Comparison of ENCODE assay signal across 7 mouse cellular contexts in the genomic region with DNA sequence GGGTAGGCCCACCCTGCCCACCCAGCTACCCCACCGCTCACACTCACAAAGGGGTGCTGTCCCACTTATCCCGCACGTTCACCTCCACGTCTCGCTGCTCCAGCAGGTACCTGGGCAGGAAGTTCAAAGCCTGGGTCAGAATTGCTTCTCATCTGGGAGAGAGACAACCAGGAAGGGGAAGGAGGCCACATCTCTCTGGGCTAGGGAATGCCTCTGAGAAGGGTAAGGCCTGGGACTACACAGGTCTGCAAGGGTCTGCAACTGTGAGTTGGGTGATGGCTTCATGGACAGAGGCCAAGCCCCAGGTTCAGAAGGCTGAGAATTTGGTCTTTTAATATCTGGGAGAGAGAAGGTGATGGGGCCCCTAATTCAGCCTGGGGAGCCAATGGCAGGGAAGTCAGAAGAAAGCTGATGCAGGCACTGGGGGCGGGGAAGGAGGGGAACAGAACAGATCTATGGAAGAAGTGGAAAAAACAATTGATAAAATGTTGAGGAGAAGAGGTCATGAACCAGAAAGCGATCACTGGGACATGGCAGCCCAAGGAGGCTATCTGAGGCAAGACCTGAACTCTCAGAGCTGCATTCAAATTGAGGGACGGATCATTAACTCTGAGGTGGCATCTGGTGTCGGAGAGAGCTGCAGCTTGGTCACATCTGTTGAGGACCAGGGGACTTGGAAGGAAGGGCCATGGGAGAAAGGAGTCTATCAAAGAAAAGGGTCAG. TPM values are rescaled to one million over a fixed set of nuclear protein-coding genes. Genes with fewer than 3 reads are reported as not detected.
A peak's percentile ranks its signal among the peaks of the same experiment; 100 is the strongest.
DNase-seq lines count a peak whose midpoint lies in the region; ATAC-seq and TF ChIP-seq lines count a peak whose summit lies in the region.

No protein-coding gene starts in this region.

- H3K4me2 ChIP-seq in lung, embryonic 14.5 days = peak overlapping the region; percentile 93
- peak overlapping the region; percentile 78 for H3K4me2 ChIP-seq in intestine, postnatal 0 days (replicated peaks; ENCODE audit: low read depth)

- H3K27me3 ChIP-seq in lung, embryonic 14.5 days (ENCODE audit: insufficient read depth, low read length) = no peaks in the 10 kb centered on the region
- no peaks in the 10 kb centered on the region for H3K27me3 ChIP-seq in forebrain, embryonic 10.5 days (ENCODE audit: poor library complexity, severe bottlenecking)
- H3K27me3 ChIP-seq in intestine, postnatal 0 days (replicated peaks; ENCODE audit: control insufficient read depth, insufficient read depth, low read length) = no peaks in the 10 kb centered on the region
- H3K27me3 ChIP-seq in small intestine, adult 2 months (ENCODE audit: control insufficient read depth, insufficient read depth, low read length) = no peaks in the 10 kb centered on the region

- ATAC-seq in lung, embryonic 14.5 days (ENCODE audit: insufficient read depth) = no peak
- ATAC-seq in intestine, postnatal 0 days = no peak

- no peaks in the 10 kb centered on the region for H3K9me3 ChIP-seq in lung, embryonic 14.5 days (ENCODE audit: low read depth, low read length)
- H3K9me3 ChIP-seq in forebrain, embryonic 10.5 days = no peaks in the 10 kb centered on the region
- no peaks in the 10 kb centered on the region for H3K9me3 ChIP-seq in intestine, postnatal 0 days (ENCODE audit: control insufficient read depth)

- 51% methylated on average over 9 of the region's 9 CpGs for WGBS in lung, embryonic 14.5 days
- 56% methylated on average over 9 of the region's 9 CpGs for WGBS in forebrain, embryonic 10.5 days
- WGBS in intestine, postnatal 0 days = 48% methylated on average over 9 of the region's 9 CpGs
- WGBS in small intestine, adult 2 months = 49% methylated on average over 9 of the region's 9 CpGs

- no peak for DNase-seq in lung, embryonic 14.5 days
- DNase-seq in lung, postnatal 4 days = no peak
- DNase-seq in forebrain, embryonic 10.5 days (ENCODE audit: extremely low spot score, low spot score) = no peak
- no peak for DNase-seq in layer of hippocampus, adult 9-11 months
- no peak for DNase-seq in T-cell, adult 2 months (ENCODE audit: low spot score)

- TF ChIP-seq CTCF in lung, embryonic 14.5 days (IDR thresholded peaks at IDR 0.05; ENCODE audit: low read depth) = no peak
- no peak for TF ChIP-seq CTCF in intestine, postnatal 0 days (IDR thresholded peaks at IDR 0.05; ENCODE audit: low read depth)
- no peak for TF ChIP-seq CTCF in small intestine, adult 2 months (IDR thresholded peaks at IDR 0.05; ENCODE audit: extremely low read depth, insufficient read length, insufficient replicate concordance, low read depth, low read length)

- H3K27ac ChIP-seq in lung, embryonic 14.5 days (ENCODE audit: low read depth) = peak overlapping the region; percentile 84
- peak overlapping the region; percentile 88 for H3K27ac ChIP-seq in forebrain, embryonic 10.5 days
- peak overlapping the region; percentile 87 for H3K27ac ChIP-seq in intestine, postnatal 0 days (ENCODE audit: low read depth, low read length)
- H3K27ac ChIP-seq in small intestine, adult 2 months (ENCODE audit: insufficient read depth, low read depth, low read length) = peak overlapping the region; percentile 55

- peak overlapping the region; percentile 88 for H3K4me3 ChIP-seq in lung, embryonic 14.5 days (ENCODE audit: low read depth, low read length)
- H3K4me3 ChIP-seq in forebrain, embryonic 10.5 days = peak overlapping the region; percentile 83
- H3K4me3 ChIP-seq in intestine, postnatal 0 days (ENCODE audit: low read depth, low read length) = peak overlapping the region; percentile 93
- peak overlapping the region; percentile 76 for H3K4me3 ChIP-seq in small intestine, adult 2 months (ENCODE audit: low read depth, low read length)

- H3K36me3 ChIP-seq in lung, embryonic 14.5 days (ENCODE audit: insufficient read depth) = peaks cover 31% of the 10 kb centered on the region
- H3K36me3 ChIP-seq in forebrain, embryonic 10.5 days (replicated peaks) = peaks cover 36% of the 10 kb centered on the region
- peaks cover 33% of the 10 kb centered on the region for H3K36me3 ChIP-seq in intestine, postnatal 0 days (ENCODE audit: control insufficient read depth, insufficient read depth)
- H3K36me3 ChIP-seq in small intestine, adult 2 months (ENCODE audit: control insufficient read depth, insufficient read depth, low read length) = peaks cover 31% of the 10 kb centered on the region

- peaks cover 6% of the 10 kb centered on the region; the same call in 1 of the 2 replicates for H3K4me1 ChIP-seq in lung, embryonic 14.5 days (ENCODE audit: insufficient read depth)
- H3K4me1 ChIP-seq in forebrain, embryonic 10.5 days = peaks cover 23% of the 10 kb centered on the region
- peaks cover 6% of the 10 kb centered on the region; the same call in 1 of the 2 replicates for H3K4me1 ChIP-seq in intestine, postnatal 0 days (replicated peaks; ENCODE audit: control insufficient read depth, insufficient read depth, low read length)
- H3K4me1 ChIP-seq in small intestine, adult 2 months (ENCODE audit: control insufficient read depth, insufficient read depth, insufficient read length, low read length) = peaks cover 5% of the 10 kb centered on the region

- peak overlapping the region; percentile 82 for H3K9ac ChIP-seq in lung, embryonic 14.5 days
- H3K9ac ChIP-seq in intestine, postnatal 0 days (ENCODE audit: low read depth, low read length) = peak overlapping the region; percentile 76

- no peak for TF ChIP-seq POLR2A in small intestine, adult 2 months (IDR thresholded peaks at IDR 0.05; ENCODE audit: low read depth, low read length)

RNA-seq across cellular contexts. Expression of gene Abtb1, which starts 0.8 kb away (rescaled TPM):
- 29.5 and 34.7 TPM in 2 replicates for polyA plus RNA-seq in lung, embryonic 14.5 days (2014; fragmentation: Nextera tagmentation; extraction: Ambion mirVana)
- 20.8 and 21.5 TPM in 2 replicates for polyA plus RNA-seq in forebrain, embryonic 10.5 days (2016; fragmentation: Nextera tagmentation; extraction: Ambion mirVana)
- polyA plus RNA-seq in intestine, postnatal 0 days (2015; fragmentation: Nextera tagmentation; extraction: Ambion mirVana) = 22.7 and 23.9 TPM in 2 replicates
- polyA plus RNA-seq in small intestine, adult 2 months (2012; rRNA removed) = 25.8 and 68.7 TPM in 2 replicates

RNA-seq across cellular contexts. Expression of gene Podxl2, which starts 33.9 kb away (rescaled TPM):
- polyA plus RNA-seq in lung, embryonic 14.5 days (2014; fragmentation: Nextera tagmentation; extraction: Ambion mirVana) = 52.0 and 56.7 TPM in 2 replicates
- 44.7 and 52.8 TPM in 2 replicates for polyA plus RNA-seq in forebrain, embryonic 10.5 days (2016; fragmentation: Nextera tagmentation; extraction: Ambion mirVana)
- polyA plus RNA-seq in intestine, postnatal 0 days (2015; fragmentation: Nextera tagmentation; extraction: Ambion mirVana) = 36.3 and 39.2 TPM in 2 replicates
- 13.6 and 22.1 TPM in 2 replicates for polyA plus RNA-seq in small intestine, adult 2 months (2012; rRNA removed)

RNA-seq across cellular contexts. Expression of gene Mcm2, which starts 57.6 kb away (rescaled TPM):
- polyA plus RNA-seq in lung, embryonic 14.5 days (2014; fragmentation: Nextera tagmentation; extraction: Ambion mirVana) = 153 and 164 TPM in 2 replicates
- polyA plus RNA-seq in forebrain, embryonic 10.5 days (2016; fragmentation: Nextera tagmentation; extraction: Ambion mirVana) = 305 and 322 TPM in 2 replicates
- polyA plus RNA-seq in intestine, postnatal 0 days (2015; fragmentation: Nextera tagmentation; extraction: Ambion mirVana) = 32.9 and 33.1 TPM in 2 replicates
- polyA plus RNA-seq in small intestine, adult 2 months (2012; rRNA removed) = 7.9 and 14.5 TPM in 2 replicates
